Mouse (Mus musculus): Measurements from ENCODE around the gene Casr.

Gene Casr

GRCm38 (mm10) chr16:36561386-36562338 is at the start of gene Casr:
TSS of gene Casr (minus strand) at chr16:36562141.
- no peak for DNase-seq (ENCODE audit: low spot score in 2 of 2)

GRCm38 (mm10) chr16:36602632-36603031 is 40.7 kb upstream of the Casr start:
- no peak for DNase-seq (ENCODE audit: low spot score in 2 of 2)

- no peak for DNase-seq (ENCODE audit: low spot score in 2 of 2)
Observed at GRCm38 (mm10) chr16:36598265-36598664, 36.3 kb upstream of the Casr start.

GRCm38 (mm10) chr16:36596671-36597410 is 34.9 kb upstream of the Casr start:
- no peak for DNase-seq (ENCODE audit: low spot score in 2 of 2)

GRCm38 (mm10) chr16:36589898-36590297 is 28.0 kb upstream of the Casr start:
- no peak for DNase-seq (ENCODE audit: low spot score in 2 of 2)

- no peak for DNase-seq (ENCODE audit: low spot score in 2 of 2)
Observed at GRCm38 (mm10) chr16:36587971-36588370, 26.0 kb upstream of the Casr start.

GRCm38 (mm10) chr16:36582073-36582472 is 20.1 kb upstream of the Casr start:
- no peak for DNase-seq (ENCODE audit: low spot score in 2 of 2)

GRCm38 (mm10) chr16:36571942-36572341 is 10.0 kb upstream of the Casr start:
- DNase-seq (ENCODE audit: low spot score in 2 of 2) = no peak

GRCm38 (mm10) chr16:36559573-36559972 is 2.4 kb downstream of the Casr start:
- DNase-seq (ENCODE audit: low spot score in 2 of 2) = no peak

GRCm38 (mm10) chr16:36555672-36556165 is 6.2 kb downstream of the Casr start:
- no peak for DNase-seq (ENCODE audit: low spot score in 2 of 2)

GRCm38 (mm10) chr16:36553624-36554023 is 8.3 kb downstream of the Casr start:
- no peak for DNase-seq (ENCODE audit: low spot score in 2 of 2)

- no peak for DNase-seq (ENCODE audit: low spot score in 2 of 2)
Observed at GRCm38 (mm10) chr16:36545333-36545732, 16.6 kb downstream of the Casr start.

GRCm38 (mm10) chr16:36543091-36543490 is 18.9 kb downstream of the Casr start:
- DNase-seq (ENCODE audit: low spot score in 2 of 2) = no peak

GRCm38 (mm10) chr16:36540834-36541233 is 21.1 kb downstream of the Casr start:
- no peak for DNase-seq (ENCODE audit: low spot score in 2 of 2)

GRCm38 (mm10) chr16:36532981-36533687 is 28.8 kb downstream of the Casr start:
- DNase-seq (ENCODE audit: low spot score in 2 of 2) = no peak

GRCm38 (mm10) chr16:36532046-36532445 is 29.9 kb downstream of the Casr start:
- DNase-seq (ENCODE audit: low spot score in 2 of 2) = no peak

- no peak for DNase-seq (ENCODE audit: low spot score in 2 of 2)
Observed at GRCm38 (mm10) chr16:36531630-36532029, 30.3 kb downstream of the Casr start.

- no peak for DNase-seq (ENCODE audit: low spot score in 2 of 2)
Observed at GRCm38 (mm10) chr16:36530566-36531552, 31.1 kb downstream of the Casr start.

GRCm38 (mm10) chr16:36528822-36529221 is 33.1 kb downstream of the Casr start:
- DNase-seq (ENCODE audit: low spot score in 2 of 2) = no peak

- no peak for DNase-seq (ENCODE audit: low spot score in 2 of 2)
Observed at GRCm38 (mm10) chr16:36526596-36527282, 35.2 kb downstream of the Casr start.

Measured in frontal cortex, postnatal 10 days (tissue).